ENCODE assay signal across 9 mouse cellular contexts in the genomic region with DNA sequence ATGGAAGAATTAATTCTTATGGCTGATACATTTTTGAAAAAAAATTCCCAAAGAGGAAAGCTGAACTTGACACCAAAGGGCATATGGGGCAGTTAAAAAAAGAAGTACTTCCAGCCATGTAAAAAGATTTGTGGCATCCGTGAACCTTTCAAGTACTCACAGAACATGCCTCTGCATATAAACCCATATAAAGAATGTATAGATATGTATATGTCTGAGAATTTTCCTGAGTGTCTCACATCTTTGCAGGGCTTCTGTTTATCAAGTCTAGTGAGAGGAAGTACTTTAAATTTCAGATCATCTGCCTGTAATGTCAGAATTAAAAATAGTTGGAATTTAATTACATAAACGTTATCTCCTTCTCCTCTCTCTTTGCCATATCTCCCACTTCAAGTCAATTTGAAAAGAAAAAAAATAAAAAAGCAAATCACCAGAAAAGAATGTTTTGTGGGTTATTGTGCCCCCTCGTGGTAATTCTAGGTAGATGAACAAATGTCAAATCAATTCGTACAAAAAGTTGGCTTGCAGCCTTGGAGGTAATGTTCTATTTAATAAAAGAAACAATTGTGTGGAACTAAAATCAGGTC.
DNase-seq lines count a peak whose midpoint lies in the region; ATAC-seq and TF ChIP-seq lines count a peak whose summit lies in the region.
"Had no signal": no experiment of that assay in that cellular context is flagged by ENCODE, and none has a peak within 500 bp of the region (broad histone marks: within the 10 kb centered on the region; RNA-seq: fewer than 3 reads in every experiment).

No protein-coding gene starts in this region.

- no peak for TF ChIP-seq EP300 in heart, postnatal 0 days (IDR thresholded peaks at IDR 0.05; ENCODE audit: low read depth)

- no peaks in the 10 kb centered on the region for H3K36me3 ChIP-seq in heart, postnatal 0 days (replicated peaks; ENCODE audit: control insufficient read depth, insufficient read depth, low read length)
- H3K36me3 ChIP-seq in heart, embryonic 11.5 days (ENCODE audit: control insufficient read depth, insufficient read depth, low read length): no peaks in the 10 kb centered on the region
- H3K36me3 ChIP-seq in midbrain, embryonic 14.5 days (ENCODE audit: control insufficient read depth, insufficient read depth, low read length): no peaks in the 10 kb centered on the region
- no peaks in the 10 kb centered on the region for H3K36me3 ChIP-seq in midbrain, embryonic 10.5 days
- no peaks in the 10 kb centered on the region for H3K36me3 ChIP-seq in forebrain, embryonic 15.5 days
- H3K36me3 ChIP-seq: heart, embryonic 13.5 days had no signal

- DNase-seq in heart, postnatal 0 days (ENCODE audit: low spot score): peak; percentile 10
- DNase-seq in midbrain, embryonic 14.5 days: peak; percentile 86
- DNase-seq in midbrain, embryonic 10.5 days (ENCODE audit: low spot score): no peak
- DNase-seq in right cerebral cortex, postnatal 4 days: peak; percentile 8
- DNase-seq in urinary bladder, adult 18-20 months (ENCODE audit: low spot score in 2 of 2): no peak

- H3K9ac ChIP-seq in heart, postnatal 0 days (replicated peaks; ENCODE audit: low read depth, low read length): no peak overlapping the region
- no peak overlapping the region for H3K9ac ChIP-seq in heart, embryonic 11.5 days (ENCODE audit: low read depth, low read length)
- H3K9ac ChIP-seq in midbrain, embryonic 14.5 days (replicated peaks; ENCODE audit: low read length): no peak overlapping the region
- no peak overlapping the region for H3K9ac ChIP-seq in forebrain, embryonic 15.5 days (replicated peaks)
- H3K9ac ChIP-seq: heart, embryonic 13.5 days had no signal

- peak; percentile 29; the same call in 1 of the 2 replicates for TF ChIP-seq CTCF in heart, postnatal 0 days (IDR thresholded peaks at IDR 0.05; ENCODE audit: low read depth)

- H3K9me3 ChIP-seq in heart, postnatal 0 days (replicated peaks; ENCODE audit: control insufficient read depth, low read length): no peaks in the 10 kb centered on the region
- no peaks in the 10 kb centered on the region for H3K9me3 ChIP-seq in heart, embryonic 11.5 days (replicated peaks; ENCODE audit: control insufficient read depth, low read length)
- H3K9me3 ChIP-seq in midbrain, embryonic 14.5 days (ENCODE audit: control insufficient read depth, low read length): no peaks in the 10 kb centered on the region
- no peaks in the 10 kb centered on the region for H3K9me3 ChIP-seq in midbrain, embryonic 10.5 days (replicated peaks)
- no peaks in the 10 kb centered on the region for H3K9me3 ChIP-seq in forebrain, embryonic 15.5 days
- H3K9me3 ChIP-seq: heart, embryonic 13.5 days had no signal

- no peak overlapping the region for H3K4me2 ChIP-seq in heart, postnatal 0 days (ENCODE audit: low read depth, low read length)
- H3K4me2 ChIP-seq in heart, embryonic 11.5 days: no peak overlapping the region
- H3K4me2 ChIP-seq in midbrain, embryonic 14.5 days (ENCODE audit: low read length): no peak overlapping the region
- no peak overlapping the region for H3K4me2 ChIP-seq in forebrain, embryonic 15.5 days (replicated peaks)
- H3K4me2 ChIP-seq: heart, embryonic 13.5 days had no signal

- 9% methylated on average over 4 of the region's 4 CpGs for WGBS in heart, postnatal 0 days
- WGBS in heart, embryonic 11.5 days (ENCODE audit: insufficient replicate concordance): 19% methylated on average over 4 of the region's 4 CpGs
- 13% methylated on average over 4 of the region's 4 CpGs for WGBS in midbrain, embryonic 14.5 days
- WGBS in midbrain, embryonic 10.5 days: 32% methylated on average over 4 of the region's 4 CpGs
- 15% methylated on average over 4 of the region's 4 CpGs for WGBS in forebrain, embryonic 15.5 days

- no peak overlapping the region for H3K27ac ChIP-seq in heart, postnatal 0 days (ENCODE audit: low read depth)
- H3K27ac ChIP-seq in heart, embryonic 11.5 days (ENCODE audit: low read depth, low read length): no peak overlapping the region
- no peak overlapping the region for H3K27ac ChIP-seq in midbrain, embryonic 14.5 days (replicated peaks; ENCODE audit: low read depth, low read length)
- H3K27ac ChIP-seq in midbrain, embryonic 10.5 days (replicated peaks): no peak overlapping the region
- H3K27ac ChIP-seq in forebrain, embryonic 15.5 days (replicated peaks): peak overlapping the region; percentile 27; the same call in 1 of the 2 replicates
- H3K27ac ChIP-seq: heart, embryonic 13.5 days had no signal

- H3K4me1 ChIP-seq in heart, postnatal 0 days (ENCODE audit: control insufficient read depth, insufficient read depth): no peaks in the 10 kb centered on the region
- no peaks in the 10 kb centered on the region for H3K4me1 ChIP-seq in heart, embryonic 11.5 days (ENCODE audit: control insufficient read depth, insufficient read depth, low read length)
- H3K4me1 ChIP-seq in midbrain, embryonic 14.5 days (ENCODE audit: control insufficient read depth, insufficient read depth, low read length): no peaks in the 10 kb centered on the region
- no peaks in the 10 kb centered on the region for H3K4me1 ChIP-seq in midbrain, embryonic 10.5 days
- no peaks in the 10 kb centered on the region for H3K4me1 ChIP-seq in forebrain, embryonic 15.5 days
- H3K4me1 ChIP-seq: heart, embryonic 13.5 days had no signal

- no peaks in the 10 kb centered on the region for H3K27me3 ChIP-seq in heart, postnatal 0 days (ENCODE audit: control insufficient read depth, insufficient read depth, low read length)
- H3K27me3 ChIP-seq in heart, embryonic 11.5 days (ENCODE audit: control insufficient read depth, insufficient read depth, low read length): no peaks in the 10 kb centered on the region
- no peaks in the 10 kb centered on the region for H3K27me3 ChIP-seq in midbrain, embryonic 14.5 days (ENCODE audit: control insufficient read depth, insufficient read depth, low read length)
- no peaks in the 10 kb centered on the region for H3K27me3 ChIP-seq in midbrain, embryonic 10.5 days (ENCODE audit: low read depth, poor library complexity, severe bottlenecking)
- no peaks in the 10 kb centered on the region for H3K27me3 ChIP-seq in forebrain, embryonic 15.5 days

- ATAC-seq in heart, postnatal 0 days (ENCODE audit: insufficient read depth, low read depth): no peak
- no peak for ATAC-seq in heart, embryonic 11.5 days (replicated peaks; ENCODE audit: insufficient number of reproducible peaks, low FRiP score, low TSS enrichment)
- ATAC-seq in midbrain, embryonic 14.5 days (ENCODE audit: low FRiP score, low TSS enrichment): no peak
- peak; percentile 60; the same call in 1 of the 2 replicates for ATAC-seq in forebrain, embryonic 15.5 days (replicated peaks)
- no peak for ATAC-seq in CD4-positive, CD25-positive, alpha-beta regulatory T cell, adult 4 months

- no peak overlapping the region for H3K4me3 ChIP-seq in heart, postnatal 0 days (ENCODE audit: low read depth, low read length)
- H3K4me3 ChIP-seq in heart, embryonic 11.5 days (ENCODE audit: low read depth, low read length): no peak overlapping the region
- H3K4me3 ChIP-seq in midbrain, embryonic 14.5 days (replicated peaks; ENCODE audit: low read depth, low read length): no peak overlapping the region
- H3K4me3 ChIP-seq in midbrain, embryonic 10.5 days: no peak overlapping the region
- no peak overlapping the region for H3K4me3 ChIP-seq in forebrain, embryonic 15.5 days
- H3K4me3 ChIP-seq: heart, embryonic 13.5 days had no signal

Comparison
In these comparisons a context has a peak if more than half of its experiments do, and no peak if none do; other contexts are left out.
1. DNase-seq: peak in heart, postnatal 0 days (single experiment), midbrain, embryonic 14.5 days (single experiment) and right cerebral cortex, postnatal 4 days (single experiment); none in midbrain, embryonic 10.5 days (single experiment) and urinary bladder, adult 18-20 months (0 of 2).